Mouse (Mus musculus) C2C12 (cell line): Measurements from ENCODE around the gene Clec1a. TPM values are rescaled to one million over a fixed set of nuclear protein-coding genes. Genes with fewer than 3 reads are reported as not detected.
A peak's percentile ranks its signal among the peaks of the same experiment; 100 is the strongest.

Experiments
- H3K27me3 ChIP-seq: one replicate; pipeline ENCODE4 v1.6.1; 2011; ENCODE audit not compliant: control insufficient read depth, insufficient read depth, insufficient read length
- H3K36me3 ChIP-seq: one replicate; pipeline ENCODE4 v1.6.1; 2011; ENCODE audit not compliant: control insufficient read depth, insufficient read depth
- H3K4me3 ChIP-seq: one replicate; pipeline ENCODE4 v1.5.1; 2011; ENCODE audit warnings: mild to moderate bottlenecking, control low read depth; ENCODE audit not compliant: poor library complexity, insufficient read depth, severe bottlenecking
- H3K79me2 ChIP-seq: one replicate; pipeline ENCODE4 v1.6.1; 2011; ENCODE audit not compliant: control insufficient read depth, insufficient read depth
- H3K79me3 ChIP-seq: one replicate; pipeline ENCODE4 v1.6.1; 2011; ENCODE audit warnings: low read depth, control low read depth
- H3ac ChIP-seq: one replicate; pipeline ENCODE3; 2011; ENCODE audit warnings: low read depth; ENCODE audit not compliant: control insufficient read depth, insufficient read length
- CEBPB ChIP-seq: IDR thresholded peaks from one replicate; pipeline ENCODE4 v1.6.1; 2011; ENCODE audit warnings: low read depth, mild to moderate bottlenecking, control low read depth, moderate library complexity
- CTCF ChIP-seq: IDR thresholded peaks from one replicate; pipeline ENCODE4 v1.5.1; 2011; ENCODE audit not compliant: control insufficient read depth, insufficient read depth, insufficient read length
- FOSL1 ChIP-seq: IDR thresholded peaks from one replicate; pipeline ENCODE4 v1.8.0; 2011; ENCODE audit warnings: mild to moderate bottlenecking, low read length; ENCODE audit not compliant: poor library complexity, insufficient read depth, severe bottlenecking
- MAX ChIP-seq: IDR thresholded peaks from one replicate; pipeline ENCODE4 v1.6.1; 2011; ENCODE audit warnings: mild to moderate bottlenecking, control low read depth
- MYOD1 ChIP-seq: IDR thresholded peaks from one replicate; pipeline ENCODE4 v1.6.1; 2011; ENCODE audit warnings: low read depth; ENCODE audit not compliant: control insufficient read depth, insufficient read length
- MYOG ChIP-seq: IDR thresholded peaks from one replicate; pipeline ENCODE4 v1.6.1; 2011; ENCODE audit not compliant: control insufficient read depth, insufficient read length; ENCODE audit errors: extremely low read depth
- USF1 ChIP-seq: IDR thresholded peaks from one replicate; pipeline ENCODE4 v1.6.1; 2011; ENCODE audit warnings: low read depth, mild to moderate bottlenecking, control low read depth, moderate library complexity
- polyA plus RNA-seq: library from polyadenylated mRNA; unstranded; fragments of >200 nt; fragmentation: generic; extraction: Trizol; gene quantifications from one replicate; pipeline ENCODE4 v1.2.1, GENCODE M21; 2012; ENCODE audit warnings: missing spikeins

Gene Clec1a
- polyA plus RNA-seq, 1 experiment, result 0.18 TPM

DNA sequence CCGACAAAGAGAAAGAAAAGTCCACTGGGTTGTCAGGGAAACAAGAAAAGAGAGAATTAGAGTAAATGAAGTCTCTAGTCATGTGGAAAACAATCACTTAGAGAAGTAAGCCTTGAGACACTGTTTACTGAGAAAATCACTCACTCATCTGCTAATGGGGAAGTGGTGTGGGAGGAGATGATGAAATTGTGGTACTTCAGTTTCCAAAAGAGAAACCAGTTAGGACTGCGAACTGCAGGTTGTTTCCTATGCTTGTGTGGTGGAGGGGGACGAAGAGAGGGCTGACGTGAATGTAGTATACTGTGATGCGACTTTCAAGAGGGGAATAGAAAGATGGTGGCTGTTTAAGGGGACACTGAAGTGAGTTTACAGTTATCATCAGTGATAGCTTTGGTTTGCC lies 17.6 kb downstream of the Clec1a start:
- Histone ChIP-seq H3K4me3 (no peak overlapping the region), H3K79me2 (no peaks in the 10 kb centered on the region), H3K27me3 (no peaks in the 10 kb centered on the region), H3K79me3 (no peaks in the 10 kb centered on the region), H3ac (no peak overlapping the region), H3K36me3 (no peaks in the 10 kb centered on the region)
- TF ChIP-seq MYOG (no peak), CEBPB (no peak), FOSL1 (no peak), MAX (no peak), MYOD1 (no peak), USF1 (no peak), CTCF (no peak)

DNA sequence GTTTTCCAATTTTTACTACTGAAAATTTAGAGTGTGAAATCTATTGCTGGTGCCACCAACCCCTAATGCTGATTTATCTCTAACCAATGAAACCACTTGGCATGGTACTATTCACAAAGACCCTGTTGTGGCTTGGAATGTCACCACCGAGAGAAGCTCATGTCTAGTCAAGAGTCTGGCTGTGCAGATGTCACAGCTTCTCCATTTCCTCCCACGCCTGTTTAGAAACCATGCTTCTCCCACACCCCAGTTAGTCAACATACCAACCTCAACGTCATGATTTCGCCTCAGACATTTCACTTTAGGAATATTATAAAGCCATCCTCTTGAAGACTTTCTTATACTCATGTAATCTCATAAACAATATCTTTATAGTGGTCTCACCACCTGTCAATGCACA lies 24.5 kb downstream of the Clec1a start:
- no peaks in the 10 kb centered on the region for H3K36me3 ChIP-seq
- no peak overlapping the region for H3K4me3 ChIP-seq
- no peaks in the 10 kb centered on the region for H3K27me3 ChIP-seq
- no peak overlapping the region for H3ac ChIP-seq
- no peaks in the 10 kb centered on the region for H3K79me2 ChIP-seq
- H3K79me3 ChIP-seq, result no peaks in the 10 kb centered on the region
- TF ChIP-seq FOSL1 (no peak), MYOG (no peak), CTCF (no peak), CEBPB (no peak), USF1 (no peak)

DNA sequence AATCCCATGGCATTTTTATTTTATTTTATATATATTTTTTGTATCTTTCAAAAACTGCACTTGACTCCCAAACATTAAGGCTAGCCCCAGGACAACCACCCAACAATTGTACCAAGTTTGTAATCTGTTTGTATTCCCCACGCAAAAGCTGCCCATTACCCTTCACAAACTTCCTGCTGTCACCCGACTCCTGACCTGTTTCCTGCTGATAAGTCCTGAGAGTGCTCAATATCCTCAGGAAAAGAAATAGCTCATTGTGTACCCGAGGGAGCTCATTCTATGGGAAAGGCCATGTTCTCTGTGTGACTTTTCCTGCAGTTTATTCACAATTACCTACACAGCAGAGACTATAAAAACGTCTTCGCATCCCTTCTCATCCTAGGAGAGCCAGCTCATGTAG lies 26.0 kb downstream of the Clec1a start:
- Histone ChIP-seq H3K79me2 (no peaks in the 10 kb centered on the region), H3ac (no peak overlapping the region), H3K36me3 (no peaks in the 10 kb centered on the region), H3K27me3 (no peaks in the 10 kb centered on the region), H3K4me3 (no peak overlapping the region), H3K79me3 (no peaks in the 10 kb centered on the region)
- TF ChIP-seq USF1 (no peak), CTCF (no peak), MAX (no peak), MYOD1 (no peak), MYOG (no peak), CEBPB (no peak), FOSL1 (no peak)

DNA sequence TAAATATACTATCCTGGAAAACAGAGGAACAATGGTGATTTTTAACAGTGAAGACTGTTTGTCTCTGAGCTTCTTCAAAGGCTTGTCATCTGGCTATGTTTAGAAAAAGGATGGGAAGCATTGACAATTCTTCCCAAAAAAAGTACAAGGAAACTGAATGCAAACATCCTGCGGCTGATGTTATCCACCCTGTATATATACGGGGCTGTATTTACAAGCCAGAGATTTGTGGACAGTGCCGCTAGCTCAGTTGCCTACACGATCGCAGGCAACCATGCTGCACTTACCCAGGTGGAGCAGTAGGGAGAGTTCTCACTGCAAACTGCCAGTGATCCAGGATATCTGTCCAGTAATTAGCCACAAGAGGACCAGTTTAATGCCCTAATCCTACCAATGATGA lies 26.6 kb downstream of the Clec1a start:
- no peaks in the 10 kb centered on the region for H3K36me3 ChIP-seq
- TF ChIP-seq USF1 (no peak), CTCF (no peak), CEBPB (no peak), MYOG (no peak), MYOD1 (no peak), FOSL1 (no peak), MAX (no peak)
- no peaks in the 10 kb centered on the region for H3K79me3 ChIP-seq
- H3K27me3 ChIP-seq, result no peaks in the 10 kb centered on the region
- no peaks in the 10 kb centered on the region for H3K79me2 ChIP-seq
- no peak overlapping the region for H3K4me3 ChIP-seq
- H3ac ChIP-seq, result no peak overlapping the region

DNA sequence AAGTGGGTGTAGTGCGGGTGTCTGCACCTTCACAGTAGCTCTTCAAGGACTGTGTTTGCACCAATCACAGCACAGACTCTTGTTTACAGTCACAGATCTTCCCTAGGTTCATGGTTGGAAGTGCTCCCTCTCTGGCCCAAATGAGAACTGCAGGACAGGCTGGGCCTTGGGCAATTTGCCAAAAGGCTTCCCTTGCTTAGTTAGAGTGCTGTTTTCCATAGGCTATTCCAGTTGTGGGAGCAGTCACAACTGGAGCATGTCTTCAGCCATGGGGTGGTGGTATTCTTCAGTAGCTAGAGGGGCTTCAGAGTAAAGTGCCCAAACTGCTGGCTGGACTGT lies 28.1 kb downstream of the Clec1a start:
- no peaks in the 10 kb centered on the region for H3K79me2 ChIP-seq
- no peak for TF ChIP-seq MYOD1
- TF ChIP-seq MYOG, result no peak
- TF ChIP-seq FOSL1, result no peak
- no peak for TF ChIP-seq MAX
- TF ChIP-seq CTCF, result peak; percentile 14
- H3K36me3 ChIP-seq, result no peaks in the 10 kb centered on the region
- H3K79me3 ChIP-seq, result no peaks in the 10 kb centered on the region
- no peaks in the 10 kb centered on the region for H3K27me3 ChIP-seq
- no peak overlapping the region for H3K4me3 ChIP-seq
- H3ac ChIP-seq, result no peak overlapping the region

DNA sequence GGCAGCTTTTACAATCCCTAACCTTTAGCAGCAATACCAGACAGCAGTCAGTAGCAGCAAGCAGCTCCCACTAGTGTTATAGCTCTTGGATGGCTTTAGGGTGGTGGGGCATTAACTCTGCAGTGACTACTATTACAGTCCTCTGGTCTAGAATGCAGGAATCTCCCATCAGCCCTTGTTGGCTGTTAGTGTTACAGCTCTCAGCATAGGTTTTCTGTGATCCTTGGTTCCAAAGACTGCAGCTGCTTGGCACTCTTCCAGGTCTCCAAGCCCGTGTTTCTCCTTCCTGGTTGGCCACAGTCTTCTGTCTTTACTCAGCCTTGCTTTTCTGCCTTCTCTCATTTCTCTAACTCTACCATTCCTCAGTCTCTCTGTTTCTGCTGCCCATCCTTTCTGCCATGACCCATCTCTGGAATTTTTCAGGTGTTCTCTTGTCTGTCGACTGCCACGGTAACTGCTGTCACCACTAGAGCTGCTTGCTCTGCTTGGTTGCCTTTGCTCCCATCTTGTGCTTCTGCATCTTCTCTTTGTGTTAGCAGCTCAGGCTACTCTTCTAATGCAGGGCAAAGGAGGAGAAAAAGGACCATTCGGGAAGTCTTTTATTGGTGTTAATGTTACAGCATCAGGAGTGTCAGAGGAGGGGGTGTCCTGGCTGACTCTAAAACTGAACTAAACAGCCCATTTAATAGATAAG lies 28.6 kb downstream of the Clec1a start:
- Histone ChIP-seq H3K79me2 (no peaks in the 10 kb centered on the region), H3K79me3 (no peaks in the 10 kb centered on the region), H3K36me3 (no peaks in the 10 kb centered on the region), H3K27me3 (no peaks in the 10 kb centered on the region), H3ac (no peak overlapping the region), H3K4me3 (no peak overlapping the region)
- TF ChIP-seq MYOG, result no peak
- no peak for TF ChIP-seq MYOD1
- TF ChIP-seq CEBPB, result no peak
- no peak for TF ChIP-seq USF1
- TF ChIP-seq FOSL1, result no peak
- no peak for TF ChIP-seq MAX
- TF ChIP-seq CTCF, result no peak
